Mouse (Mus musculus) intestine, embryonic 15.5 days (tissue): ENCODE measurements around the gene Larp1b. TPM values are rescaled to one million over a fixed set of nuclear protein-coding genes. Genes with fewer than 3 reads are reported as not detected.

Experiments
- polyA plus RNA-seq: library from polyadenylated mRNA; unstranded; fragments of >200 nt; fragmentation: Nextera tagmentation; extraction: Ambion mirVana; gene quantifications from 2 replicates; pipeline ENCODE4 v1.2.1, GENCODE M21; 2015

Gene Larp1b
- polyA plus RNA-seq, 1 experiment from 2014 or later, result 10.4 TPM

Other genes starting within 250 kb of the Larp1b start
- 0.15 TPM in 1 of 2 replicates, not detected in the other for gene Slc25a31, start 241.0 kb upstream of the Larp1b start, polyA plus RNA-seq
- gene Hspa4l, start 205.3 kb upstream of the Larp1b start, polyA plus RNA-seq, result 13.9 and 14.4 TPM in 2 replicates
- gene Plk4, start 149.8 kb upstream of the Larp1b start, polyA plus RNA-seq, result 40.0 and 44.5 TPM in 2 replicates
- 5.2 and 6.1 TPM in 2 replicates for gene Mfsd8, start 102.9 kb upstream of the Larp1b start, polyA plus RNA-seq
- gene Abhd18, start 102.9 kb upstream of the Larp1b start, polyA plus RNA-seq, result 8.1 and 8.9 TPM in 2 replicates
- gene 1700034I23Rik, start 47.3 kb upstream of the Larp1b start, polyA plus RNA-seq, result 0.09 and 0.29 TPM in 2 replicates
- gene Pgrmc2, start 133.2 kb downstream of the Larp1b start, polyA plus RNA-seq, result 56.2 and 60.8 TPM in 2 replicates